Comparison of ENCODE assay signal across 11 mouse cellular contexts in genomic region chr14:67548750-67549149, GRCm38 (mm10).
DNase-seq lines count a peak whose midpoint lies in the region; ATAC-seq and TF ChIP-seq lines count a peak whose summit lies in the region.
"Had no signal": no experiment of that assay in that cellular context is flagged by ENCODE, and none has a peak within 500 bp of the region (broad histone marks: within the 10 kb centered on the region; RNA-seq: fewer than 3 reads in every experiment).

No protein-coding gene starts in this region.

- H3K27ac ChIP-seq in lung, embryonic 14.5 days (ENCODE audit: low read depth), result no peak overlapping the region
- no peak overlapping the region for H3K27ac ChIP-seq in bone marrow, adult 2 months (ENCODE audit: control insufficient read depth, insufficient read depth, low read depth, low read length, poor library complexity)
- H3K27ac ChIP-seq in neural tube, embryonic 15.5 days (replicated peaks), result no peak overlapping the region
- H3K27ac ChIP-seq: heart, embryonic 15.5 days; limb, embryonic 15.5 days had no signal

- TF ChIP-seq CTCF in lung, embryonic 14.5 days (IDR thresholded peaks at IDR 0.05; ENCODE audit: low read depth), result peak; percentile 49
- TF ChIP-seq CTCF in E14TG2a.4 (conservative IDR thresholded peaks at IDR 0.05; ENCODE audit: low read length), result peak; percentile 75
- peak; percentile 15; the same call in 1 of the 2 replicates for TF ChIP-seq CTCF in bone marrow, adult 2 months (IDR thresholded peaks at IDR 0.05; ENCODE audit: control insufficient read depth, insufficient read depth, low read length)

- H3K36me3 ChIP-seq in lung, embryonic 14.5 days (ENCODE audit: insufficient read depth), result no peaks in the 10 kb centered on the region
- no peaks in the 10 kb centered on the region for H3K36me3 ChIP-seq in E14TG2a.4 (ENCODE audit: insufficient read depth, low read length)
- no peaks in the 10 kb centered on the region for H3K36me3 ChIP-seq in neural tube, embryonic 15.5 days
- H3K36me3 ChIP-seq: heart, embryonic 15.5 days; limb, embryonic 15.5 days had no signal

- no peak overlapping the region for H3K9ac ChIP-seq in lung, embryonic 14.5 days
- no peak overlapping the region for H3K9ac ChIP-seq in neural tube, embryonic 15.5 days (replicated peaks)
- H3K9ac ChIP-seq: heart, embryonic 15.5 days; limb, embryonic 15.5 days had no signal

- intact Hi-C loops in heart, postnatal 25 days (cut with DNase I), result no loop called here

- no peaks in the 10 kb centered on the region for H3K27me3 ChIP-seq in lung, embryonic 14.5 days (ENCODE audit: insufficient read depth, low read length)
- peaks cover 9% of the 10 kb centered on the region for H3K27me3 ChIP-seq in E14TG2a.4 (ENCODE audit: insufficient read depth, low read length)
- H3K27me3 ChIP-seq in neural tube, embryonic 15.5 days (replicated peaks), result no peaks in the 10 kb centered on the region
- H3K27me3 ChIP-seq: heart, embryonic 15.5 days; limb, embryonic 15.5 days had no signal

- H3K4me2 ChIP-seq in lung, embryonic 14.5 days, result no peak overlapping the region
- H3K4me2 ChIP-seq in neural tube, embryonic 15.5 days, result no peak overlapping the region
- H3K4me2 ChIP-seq: heart, embryonic 15.5 days; limb, embryonic 15.5 days had no signal

- no peaks in the 10 kb centered on the region for H3K4me1 ChIP-seq in lung, embryonic 14.5 days (ENCODE audit: insufficient read depth)
- H3K4me1 ChIP-seq in E14TG2a.4 (replicated peaks; ENCODE audit: low read depth, low read length), result no peaks in the 10 kb centered on the region
- H3K4me1 ChIP-seq in bone marrow, adult 2 months (ENCODE audit: control insufficient read depth, insufficient read depth, low read length), result no peaks in the 10 kb centered on the region
- peaks cover 12% of the 10 kb centered on the region for H3K4me1 ChIP-seq in neural tube, embryonic 15.5 days
- H3K4me1 ChIP-seq: heart, embryonic 15.5 days had no signal

- no peak for TF ChIP-seq POLR2A in bone marrow, adult 2 months (IDR thresholded peaks at IDR 0.05; ENCODE audit: borderline replicate concordance, control insufficient read depth, low read depth, low read length)

- H3K4me3 ChIP-seq in lung, embryonic 14.5 days (ENCODE audit: low read depth, low read length), result no peak overlapping the region
- H3K4me3 ChIP-seq in E14TG2a.4 (replicated peaks; ENCODE audit: low read length), result no peak overlapping the region
- H3K4me3 ChIP-seq in bone marrow, adult 2 months (replicated peaks; ENCODE audit: control insufficient read depth, low read depth, low read length), result no peak overlapping the region
- no peak overlapping the region for H3K4me3 ChIP-seq in neural tube, embryonic 15.5 days (replicated peaks)
- H3K4me3 ChIP-seq: heart, embryonic 15.5 days; limb, embryonic 15.5 days had no signal

- WGBS in lung, embryonic 14.5 days, result 83% methylated on average over 6 of the region's 6 CpGs
- 83% methylated on average over 6 of the region's 6 CpGs for WGBS in bone marrow, adult 2 months
- 86% methylated on average over 6 of the region's 6 CpGs for WGBS in neural tube, embryonic 15.5 days

- peaks cover 3% of the 10 kb centered on the region; the same call in 1 of the 2 replicates for H3K9me3 ChIP-seq in lung, embryonic 14.5 days (ENCODE audit: low read depth, low read length)
- peaks cover 9% of the 10 kb centered on the region for H3K9me3 ChIP-seq in E14TG2a.4 (ENCODE audit: low read length)
- H3K9me3 ChIP-seq in neural tube, embryonic 15.5 days (replicated peaks), result peaks cover 4% of the 10 kb centered on the region; the same call in 1 of the 2 replicates
- H3K9me3 ChIP-seq: heart, embryonic 15.5 days had no signal

- DNase-seq in heart, postnatal 4 days, result peak; percentile 23
- no peak for DNase-seq in heart, postnatal 25 days (ENCODE audit: low spot score)
- no peak for DNase-seq in lung, embryonic 14.5 days
- no peak for DNase-seq in lung, postnatal 14 days
- DNase-seq: cerebellum, adult 11 months; layer of hippocampus, postnatal 36 days had no signal

- no peak for ATAC-seq in lung, embryonic 14.5 days (ENCODE audit: insufficient read depth)
- ATAC-seq in neural tube, embryonic 15.5 days (ENCODE audit: low FRiP score), result no peak

Comparison
In these comparisons a context has a peak if more than half of its experiments do, and no peak if none do; other contexts are left out.
1. CTCF ChIP-seq: peak in every context shown above with its lines; median percentile 75 in E14TG2a.4; 49 in lung, embryonic 14.5 days; 15 in bone marrow, adult 2 months.